ENCODE assay signal across 9 mouse cellular contexts in the genomic region with DNA sequence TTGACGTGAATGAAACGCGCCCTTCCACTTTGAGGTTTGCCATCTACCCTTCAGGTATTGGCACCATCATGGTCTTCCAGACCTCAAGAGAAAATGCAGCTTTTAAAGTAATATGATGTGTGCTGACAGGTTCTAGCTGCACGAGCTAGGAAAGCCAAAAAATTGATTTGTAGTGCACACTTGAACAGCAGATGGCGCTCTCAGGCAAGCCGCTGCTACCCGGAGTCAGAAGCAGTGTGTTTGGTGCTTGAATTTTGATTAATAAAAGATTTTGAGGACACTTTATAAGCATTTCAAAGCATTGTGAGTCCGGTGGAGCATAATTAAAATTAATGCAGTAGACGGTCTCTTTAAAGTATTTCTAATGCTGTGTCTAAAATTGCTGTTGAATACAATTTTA. TPM values are rescaled to one million over a fixed set of nuclear protein-coding genes. Genes with fewer than 3 reads are reported as not detected.
DNase-seq lines count a peak whose midpoint lies in the region; ATAC-seq and TF ChIP-seq lines count a peak whose summit lies in the region.
"Had no signal": no experiment of that assay in that cellular context is flagged by ENCODE, and none has a peak within 500 bp of the region (broad histone marks: within the 10 kb centered on the region; RNA-seq: fewer than 3 reads in every experiment).

No protein-coding gene starts in this region.

- no peak overlapping the region for H3K4me2 ChIP-seq in forebrain, embryonic 15.5 days (replicated peaks)
- H3K4me2 ChIP-seq in lung, embryonic 14.5 days: no peak overlapping the region

- ATAC-seq in forebrain, embryonic 15.5 days (replicated peaks): peak; percentile 45
- ATAC-seq in lung, embryonic 14.5 days (ENCODE audit: insufficient read depth): no peak
- ATAC-seq in erythroblast, adult 5-6 weeks (replicated peaks; ENCODE audit: low FRiP score, poor library complexity, severe bottlenecking): no peak

- peak; percentile 75 for TF ChIP-seq CTCF in C2C12 (IDR thresholded peaks at IDR 0.05; ENCODE audit: control insufficient read depth, insufficient read depth, insufficient read length)
- peak; percentile 87 for TF ChIP-seq CTCF in lung, embryonic 14.5 days (IDR thresholded peaks at IDR 0.05; ENCODE audit: low read depth)

- H3K79me3 ChIP-seq in C2C12 (ENCODE audit: low read depth): no peaks in the 10 kb centered on the region

- H3K36me3 ChIP-seq in C2C12 (ENCODE audit: control insufficient read depth, insufficient read depth): no peaks in the 10 kb centered on the region
- no peaks in the 10 kb centered on the region for H3K36me3 ChIP-seq in forebrain, embryonic 15.5 days
- H3K36me3 ChIP-seq in lung, embryonic 14.5 days (ENCODE audit: insufficient read depth): peaks cover 6% of the 10 kb centered on the region; the same call in 1 of the 2 replicates

- no peaks in the 10 kb centered on the region for H3K27me3 ChIP-seq in C2C12 (ENCODE audit: control insufficient read depth, insufficient read depth, insufficient read length)
- H3K27me3 ChIP-seq in forebrain, embryonic 15.5 days: no peaks in the 10 kb centered on the region
- no peaks in the 10 kb centered on the region for H3K27me3 ChIP-seq in lung, embryonic 14.5 days (ENCODE audit: insufficient read depth, low read length)

- H3K79me2 ChIP-seq in C2C12 (ENCODE audit: control insufficient read depth, insufficient read depth): no peaks in the 10 kb centered on the region

- no peak overlapping the region for H3K9ac ChIP-seq in forebrain, embryonic 15.5 days (replicated peaks)
- H3K9ac ChIP-seq in lung, embryonic 14.5 days: no peak overlapping the region
- H3K9ac ChIP-seq: heart, embryonic 13.5 days had no signal

- H3K4me3 ChIP-seq in C2C12 (ENCODE audit: insufficient read depth, poor library complexity, severe bottlenecking): no peak overlapping the region
- no peak overlapping the region for H3K4me3 ChIP-seq in forebrain, embryonic 15.5 days
- no peak overlapping the region for H3K4me3 ChIP-seq in lung, embryonic 14.5 days (ENCODE audit: low read depth, low read length)
- H3K4me3 ChIP-seq: heart, embryonic 13.5 days had no signal

- no peak overlapping the region for H3K27ac ChIP-seq in forebrain, embryonic 15.5 days (replicated peaks)
- H3K27ac ChIP-seq in lung, embryonic 14.5 days (ENCODE audit: low read depth): no peak overlapping the region
- H3K27ac ChIP-seq: heart, embryonic 13.5 days had no signal

- H3ac ChIP-seq in C2C12 (ENCODE audit: control insufficient read depth, insufficient read length, low read depth): no peak overlapping the region

- WGBS in forebrain, embryonic 15.5 days: 4% methylated on average over 9 of the region's 9 CpGs
- WGBS in lung, embryonic 14.5 days: 7% methylated on average over 9 of the region's 9 CpGs

- no peaks in the 10 kb centered on the region for H3K9me3 ChIP-seq in forebrain, embryonic 15.5 days
- no peaks in the 10 kb centered on the region for H3K9me3 ChIP-seq in lung, embryonic 14.5 days (ENCODE audit: low read depth, low read length)
- H3K9me3 ChIP-seq: heart, embryonic 13.5 days had no signal

- DNase-seq in ES-CJ7 (ENCODE audit: low read depth, low spot score): peak; percentile 45
- peak; percentile 45 for DNase-seq in cerebellum, adult 11 months
- peak; percentile 58 to 72 for DNase-seq in kidney, postnatal 25 days
- DNase-seq in lung, embryonic 14.5 days: peak; percentile 89
- peak; percentile 51 for DNase-seq in ovary, postnatal 14 days (ENCODE audit: low spot score)

- peaks cover 14% of the 10 kb centered on the region for H3K4me1 ChIP-seq in forebrain, embryonic 15.5 days
- H3K4me1 ChIP-seq in lung, embryonic 14.5 days (ENCODE audit: insufficient read depth): no peaks in the 10 kb centered on the region

TF ChIP-seq in C2C12, 6 proteins besides CTCF, POLR2A, EP300 and RAD21:
- no peak for TF ChIP-seq CEBPB (IDR thresholded peaks at IDR 0.05; ENCODE audit: low read depth)
- TF ChIP-seq MYOG (IDR thresholded peaks at IDR 0.05; ENCODE audit: control insufficient read depth, extremely low read depth, insufficient read length): no peak
- TF ChIP-seq MYOD1 (IDR thresholded peaks at IDR 0.05; ENCODE audit: control insufficient read depth, insufficient read length, low read depth): no peak
- TF ChIP-seq USF1 (IDR thresholded peaks at IDR 0.05; ENCODE audit: low read depth): no peak
- TF ChIP-seq MAX (IDR thresholded peaks at IDR 0.05): no peak

RNA-seq across cellular contexts. Expression of a gene that starts 16.4 kb away (rescaled TPM):
- polyA plus RNA-seq in C2C12 (2012; fragmentation: generic; extraction: Trizol): not detected
- polyA plus RNA-seq in forebrain, embryonic 15.5 days (2015; fragmentation: Nextera tagmentation; extraction: Ambion mirVana): 0.45 TPM in 1 of 2 replicates, not detected in the other
- not detected in 2 replicates for polyA plus RNA-seq in lung, embryonic 14.5 days (2014; fragmentation: Nextera tagmentation; extraction: Ambion mirVana)
- total RNA-seq in erythroblast, adult 5-6 weeks (2015; ENCODE audit: low replicate concordance): not detected in 2 replicates
- not detected in 2 replicates for total RNA-seq in erythroblast, adult 5-6 weeks (2017; ENCODE audit: low replicate concordance)
- polyA plus RNA-seq: heart, embryonic 13.5 days had no signal

RNA-seq across cellular contexts. Expression of a gene that starts 54.5 kb away (rescaled TPM):
- 34.6 TPM for polyA plus RNA-seq in C2C12 (2012; fragmentation: generic; extraction: Trizol)
- 1.9 and 2.5 TPM in 2 replicates for polyA plus RNA-seq in forebrain, embryonic 15.5 days (2015; fragmentation: Nextera tagmentation; extraction: Ambion mirVana)
- 11.0 and 11.7 TPM in 2 replicates for polyA plus RNA-seq in lung, embryonic 14.5 days (2014; fragmentation: Nextera tagmentation; extraction: Ambion mirVana)
- total RNA-seq in erythroblast, adult 5-6 weeks (2015; ENCODE audit: low replicate concordance): not detected in 2 replicates
- not detected in 2 replicates for total RNA-seq in erythroblast, adult 5-6 weeks (2017; ENCODE audit: low replicate concordance)
